Mouse (Mus musculus): ENCODE results near the gene Gm20914.
"Not testable (repeated sequence)": the region's sequence is repeated elsewhere in the genome, so short reads cannot be mapped to it uniquely, and the experiment has no call there.

The Gm20914 gene

GRCm38 (mm10) chrY:5725678-5726077 lies at the start of gene Gm20914:
Gene Gm20914, plus strand, starts transcription at chrY:5725978.
- not testable (repeated sequence) for DNase-seq
